Mouse (Mus musculus): ENCODE measurements around the gene Mrpl45. TPM values are rescaled to one million over a fixed set of nuclear protein-coding genes. Genes with fewer than 3 reads are reported as not detected.

Mrpl45 gene
- total RNA-seq, 2 experiments from 2014 or later = 27.7 to 30.7 TPM

DNA sequence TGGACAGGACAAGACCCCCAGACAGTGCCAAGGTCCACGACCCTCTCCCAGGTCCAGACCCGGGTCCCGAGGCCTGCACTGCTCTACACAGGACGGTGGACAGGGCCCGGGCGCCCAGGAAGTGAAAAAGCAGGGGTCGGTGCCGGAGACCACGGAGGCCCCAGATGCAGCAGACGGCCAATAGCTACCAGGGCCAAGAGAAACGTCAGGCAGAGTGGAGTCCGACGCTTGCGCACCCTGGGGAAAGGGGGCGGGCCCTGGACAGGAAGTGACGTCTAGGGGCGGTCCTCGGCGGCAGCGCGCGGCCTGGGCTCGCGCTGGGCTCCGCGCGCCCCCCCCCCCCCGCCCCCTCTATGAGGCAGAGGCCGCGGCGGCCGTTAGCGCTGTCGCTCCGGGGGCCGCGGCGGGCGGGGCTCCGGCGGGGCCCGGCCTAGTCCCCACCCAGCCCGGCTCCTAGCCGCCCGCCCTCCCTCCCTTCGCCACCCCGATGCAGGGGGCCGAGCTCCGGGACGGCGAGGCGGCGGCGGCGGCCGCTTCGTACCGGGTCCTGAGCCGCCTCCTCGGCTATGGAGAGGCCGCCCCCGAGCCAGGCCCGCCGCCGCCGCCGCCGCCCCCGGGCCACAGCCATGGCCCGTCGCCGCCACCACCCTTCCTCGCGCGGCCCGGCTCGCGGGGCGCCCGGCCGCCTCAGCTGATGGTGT is 46.6 kb downstream of the Mrpl45 start, which contains the start of gene Socs7:
Gene Socs7, plus strand, starts transcription at position 604 of the 701 bp plus-strand sequence.
- DNase-seq (ENCODE audit: low spot score in 2 of 2) = peak; percentile 95

DNA sequence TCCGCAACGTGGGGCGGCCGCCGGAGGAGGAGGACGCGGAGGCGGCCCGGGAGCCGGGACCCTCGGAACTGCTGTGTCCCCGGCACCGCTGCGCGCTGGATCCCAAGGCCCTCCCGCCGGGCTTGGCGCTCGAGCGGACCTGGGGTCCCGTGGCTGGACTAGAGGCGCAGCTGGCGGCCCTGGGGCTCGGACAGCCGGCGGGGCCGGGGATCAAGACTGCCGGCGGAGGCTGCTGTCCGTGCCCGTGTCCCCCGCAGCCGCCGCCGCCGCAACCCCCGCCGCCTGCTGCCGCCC is 47.1 kb downstream of the Mrpl45 start:
- DNase-seq (ENCODE audit: low spot score in 2 of 2) = peak in 1 of 2 experiments; percentile 36

- peak in 1 of 2 experiments; percentile 30 for DNase-seq (ENCODE audit: low spot score in 2 of 2)
Measured at GRCm38 (mm10) chr11:97362943-97363643, 47.6 kb downstream of the Mrpl45 start.

GRCm38 (mm10) chr11:97363644-97363995 is 48.1 kb downstream of the Mrpl45 start:
- no peak for DNase-seq (ENCODE audit: low spot score in 2 of 2)

GRCm38 (mm10) chr11:97365556-97365955 is 50.0 kb downstream of the Mrpl45 start:
- no peak for DNase-seq (ENCODE audit: low spot score in 2 of 2)

DNA sequence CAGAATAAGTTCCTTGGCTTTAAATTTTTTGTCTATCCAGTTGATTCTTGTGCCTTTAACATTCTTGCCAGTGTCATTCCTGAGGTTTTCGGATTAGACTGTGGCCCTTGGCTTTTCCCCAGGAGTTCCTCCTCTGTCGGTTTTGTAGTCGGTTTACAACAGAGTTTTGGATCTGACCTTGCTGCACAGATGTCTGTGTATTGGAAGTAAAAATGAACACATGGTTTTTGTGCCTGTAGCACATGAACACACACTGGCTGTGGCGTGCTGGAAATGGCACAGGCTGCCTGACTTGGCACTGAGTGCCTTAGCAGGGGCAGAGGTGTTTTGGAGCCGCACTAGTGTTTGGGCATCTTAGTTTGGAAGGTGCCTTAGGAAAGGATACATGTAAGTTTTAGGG is 53.0 kb downstream of the Mrpl45 start:
- DNase-seq (ENCODE audit: low spot score in 2 of 2) = no peak

DNA sequence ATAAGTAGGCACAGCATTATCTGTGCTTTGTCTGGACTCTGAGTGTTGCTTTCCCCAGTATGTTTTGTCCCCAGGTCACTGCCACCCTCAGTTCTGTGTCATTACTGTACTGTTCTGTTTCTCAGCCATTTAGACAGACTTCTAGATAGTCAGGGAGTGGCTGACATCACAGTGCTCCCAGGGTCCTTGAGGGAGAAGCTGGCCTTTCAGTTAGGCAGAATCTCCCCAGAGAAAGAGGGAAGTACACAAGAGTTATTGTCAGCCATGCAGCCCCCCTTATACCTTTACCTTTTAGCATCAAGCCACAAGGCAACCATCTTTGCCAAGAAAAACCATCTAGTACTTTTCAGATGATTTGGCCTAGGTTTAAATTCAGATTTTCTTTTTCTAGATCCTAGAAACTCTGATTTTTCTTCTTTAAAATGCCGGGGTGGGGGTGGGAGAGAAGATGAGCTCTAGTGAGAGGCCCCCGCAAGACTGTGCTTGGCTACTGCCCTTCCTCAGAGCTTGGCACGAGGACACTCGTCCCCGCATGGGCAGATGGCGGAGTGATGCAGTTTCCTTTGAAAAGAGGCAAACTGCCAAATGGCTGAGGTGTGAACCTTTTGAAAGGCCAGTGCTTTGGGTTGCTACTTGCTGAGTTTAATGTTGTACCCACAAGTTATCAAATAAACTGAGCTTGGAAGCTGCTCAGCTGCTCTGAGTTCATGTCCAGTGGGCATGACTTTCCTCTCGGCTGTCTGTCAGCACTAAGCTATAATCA is 55.0 kb downstream of the Mrpl45 start:
- DNase-seq (ENCODE audit: low spot score in 2 of 2) = peak; percentile 74 to 85

- DNase-seq (ENCODE audit: low spot score in 2 of 2) = no peak
Measured at GRCm38 (mm10) chr11:97372159-97372864, 56.8 kb downstream of the Mrpl45 start.

GRCm38 (mm10) chr11:97373402-97373801 is 57.9 kb downstream of the Mrpl45 start:
- DNase-seq (ENCODE audit: low spot score in 2 of 2) = no peak

Other genes starting within 250 kb of the Mrpl45 start
- under 1 TPM in 1 of 2 experiments, not detected in 1; 0.21 TPM for gene Tbx21, start 200.4 kb upstream of the Mrpl45 start, total RNA-seq (2021)
- 10 to 100 TPM; 54.8 to 58.4 TPM for gene Tbkbp1, start 164.2 kb upstream of the Mrpl45 start, total RNA-seq (2021)
- gene Kpnb1, start 127.8 kb upstream of the Mrpl45 start, total RNA-seq (2021) = 100 to 1,000 TPM; 118 to 121 TPM
- gene Npepps, start 35.1 kb upstream of the Mrpl45 start, total RNA-seq (2021) = 100 to 1,000 TPM; 136 to 140 TPM
- under 1 TPM; 0.09 to 0.12 TPM for gene Gpr179, start 36.4 kb downstream of the Mrpl45 start, total RNA-seq (2021)
- gene Socs7, start 46.8 kb downstream of the Mrpl45 start, total RNA-seq (2021) = 10 to 100 TPM; 80.9 to 92.7 TPM
- 10 to 100 TPM; 66.5 to 75.0 TPM for gene Arhgap23, start 99.8 kb downstream of the Mrpl45 start, total RNA-seq (2021)
- gene 4933428G20Rik, start 184.6 kb downstream of the Mrpl45 start, total RNA-seq (2021) = not detected